Mouse (Mus musculus): ENCODE results near the gene Npnt. TPM values are rescaled to one million over a fixed set of nuclear protein-coding genes. Genes with fewer than 3 reads are reported as not detected.

Npnt gene
- polyA plus RNA-seq, 1 experiment from 2014 or later: 21.8 TPM

GRCm38 (mm10) chr3:132876933-132877676 lies 73.0 kb downstream of the Npnt start:
- WGBS: 41% methylated on average over 10 of the region's 10 CpGs

GRCm38 (mm10) chr3:132876011-132876708 lies 73.9 kb downstream of the Npnt start:
- no peak overlapping the region for H3K9ac ChIP-seq (ENCODE audit: low read length)
- H3K4me2 ChIP-seq (ENCODE audit: low read length): no peak overlapping the region
- WGBS: 57% methylated on average over 14 of the region's 14 CpGs
- H3K27me3 ChIP-seq (ENCODE audit: control insufficient read depth, insufficient read depth, low read length): no peaks in the 10 kb centered on the region
- no peaks in the 10 kb centered on the region for H3K36me3 ChIP-seq (ENCODE audit: control insufficient read depth, insufficient read depth, low read length)
- no peaks in the 10 kb centered on the region for H3K9me3 ChIP-seq (ENCODE audit: control insufficient read depth, low read length)
- H3K4me1 ChIP-seq (ENCODE audit: control insufficient read depth in 2 of 2, insufficient read depth in 2 of 2, low read length in 2 of 2): peaks cover 9 to 21% of the 10 kb centered on the region in 2 experiments; a peak in 3 of 4 replicates
- H3K4me3 ChIP-seq (ENCODE audit: control insufficient read depth in 1 of 2, insufficient read depth in 1 of 2, low read depth in 1 of 2, low read length in 2 of 2): no peak overlapping the region
- no peak overlapping the region for H3K27ac ChIP-seq (replicated peaks in 1 of 2; ENCODE audit: control insufficient read depth in 1 of 2, insufficient read depth in 1 of 2, low read depth in 2 of 2, low read length in 2 of 2)
- no peak for ATAC-seq (ENCODE audit: insufficient number of reproducible peaks, insufficient read depth, low FRiP score, low read depth)

More at GRCm38 (mm10) chr3:132876933-132877676, 73.0 kb downstream of the Npnt start:
- ATAC-seq (ENCODE audit: insufficient number of reproducible peaks, insufficient read depth, low FRiP score, low read depth): no peak
- no peaks in the 10 kb centered on the region for H3K27me3 ChIP-seq (ENCODE audit: control insufficient read depth, insufficient read depth, low read length)
- no peak overlapping the region for H3K4me3 ChIP-seq (ENCODE audit: control insufficient read depth in 1 of 2, insufficient read depth in 1 of 2, low read depth in 1 of 2, low read length in 2 of 2)
- no peaks in the 10 kb centered on the region for H3K36me3 ChIP-seq (ENCODE audit: control insufficient read depth, insufficient read depth, low read length)
- no peak overlapping the region for H3K9ac ChIP-seq (ENCODE audit: low read length)
- no peaks in the 10 kb centered on the region for H3K9me3 ChIP-seq (ENCODE audit: control insufficient read depth, low read length)
- peaks cover 4 to 17% of the 10 kb centered on the region in 2 experiments; a peak in 1 of 4 replicates for H3K4me1 ChIP-seq (ENCODE audit: control insufficient read depth in 2 of 2, insufficient read depth in 2 of 2, low read length in 2 of 2)
- H3K27ac ChIP-seq (replicated peaks in 1 of 2; ENCODE audit: control insufficient read depth in 1 of 2, insufficient read depth in 1 of 2, low read depth in 2 of 2, low read length in 2 of 2): 0 out of 4 replicates have a peak overlapping the region, but pooled peaks of 1 of the 2 experiments have one; percentile 18
- H3K4me2 ChIP-seq (ENCODE audit: low read length): 0 out of 2 replicates have a peak overlapping the region, but pooled peaks have one; percentile 6

GRCm38 (mm10) chr3:132873251-132873650 lies 76.8 kb downstream of the Npnt start:
- ATAC-seq (ENCODE audit: insufficient number of reproducible peaks, insufficient read depth, low FRiP score, low read depth): no peak

GRCm38 (mm10) chr3:132871318-132871904 lies 78.7 kb downstream of the Npnt start:
- Histone ChIP-seq H3K27ac (replicated peaks in 1 of 2; ENCODE audit: control insufficient read depth in 1 of 2, insufficient read depth in 1 of 2, low read depth in 2 of 2, low read length in 2 of 2) (0 out of 4 replicates have a peak overlapping the region, but pooled peaks of 1 of the 2 experiments have one; percentile 9), H3K4me2 (ENCODE audit: low read length) (no peak overlapping the region), H3K36me3 (ENCODE audit: control insufficient read depth, insufficient read depth, low read length) (no peaks in the 10 kb centered on the region), H3K9me3 (ENCODE audit: control insufficient read depth, low read length) (no peaks in the 10 kb centered on the region), H3K27me3 (ENCODE audit: control insufficient read depth, insufficient read depth, low read length) (no peaks in the 10 kb centered on the region), H3K4me1 (ENCODE audit: control insufficient read depth in 2 of 2, insufficient read depth in 2 of 2, low read length in 2 of 2) (peaks cover 12 to 17% of the 10 kb centered on the region in 2 experiments; a peak in 3 of 4 replicates), H3K4me3 (ENCODE audit: control insufficient read depth in 1 of 2, insufficient read depth in 1 of 2, low read depth in 1 of 2, low read length in 2 of 2) (no peak overlapping the region), H3K9ac (ENCODE audit: low read length) (no peak overlapping the region)
- 56% methylated on average over 9 of the region's 9 CpGs for WGBS
- ATAC-seq (ENCODE audit: insufficient number of reproducible peaks, insufficient read depth, low FRiP score, low read depth): no peak

More at GRCm38 (mm10) chr3:132873251-132873650, 76.8 kb downstream of the Npnt start:
- H3K4me2 ChIP-seq (ENCODE audit: low read length): no peak overlapping the region
- H3K9me3 ChIP-seq (ENCODE audit: control insufficient read depth, low read length): no peaks in the 10 kb centered on the region
- H3K4me1 ChIP-seq (ENCODE audit: control insufficient read depth in 2 of 2, insufficient read depth in 2 of 2, low read length in 2 of 2): peaks cover 13 to 30% of the 10 kb centered on the region in 2 experiments; a peak in 3 of 4 replicates
- H3K27ac ChIP-seq (replicated peaks in 1 of 2; ENCODE audit: control insufficient read depth in 1 of 2, insufficient read depth in 1 of 2, low read depth in 2 of 2, low read length in 2 of 2): no peak overlapping the region
- H3K4me3 ChIP-seq (ENCODE audit: control insufficient read depth in 1 of 2, insufficient read depth in 1 of 2, low read depth in 1 of 2, low read length in 2 of 2): no peak overlapping the region
- H3K9ac ChIP-seq (ENCODE audit: low read length): no peak overlapping the region
- WGBS: 44% methylated on average over 6 of the region's 6 CpGs
- H3K27me3 ChIP-seq (ENCODE audit: control insufficient read depth, insufficient read depth, low read length): no peaks in the 10 kb centered on the region
- H3K36me3 ChIP-seq (ENCODE audit: control insufficient read depth, insufficient read depth, low read length): no peaks in the 10 kb centered on the region

- Histone ChIP-seq H3K27me3 (ENCODE audit: control insufficient read depth, insufficient read depth, low read length) (no peaks in the 10 kb centered on the region), H3K4me3 (ENCODE audit: control insufficient read depth in 1 of 2, insufficient read depth in 1 of 2, low read depth in 1 of 2, low read length in 2 of 2) (no peak overlapping the region), H3K9me3 (ENCODE audit: control insufficient read depth, low read length) (no peaks in the 10 kb centered on the region), H3K27ac (replicated peaks in 1 of 2; ENCODE audit: control insufficient read depth in 1 of 2, insufficient read depth in 1 of 2, low read depth in 2 of 2, low read length in 2 of 2) (no peak overlapping the region), H3K4me1 (ENCODE audit: control insufficient read depth in 2 of 2, insufficient read depth in 2 of 2, low read length in 2 of 2) (peaks cover 8 to 16% of the 10 kb centered on the region in 2 experiments; a peak in 3 of 4 replicates), H3K9ac (ENCODE audit: low read length) (no peak overlapping the region), H3K4me2 (ENCODE audit: low read length) (no peak overlapping the region), H3K36me3 (ENCODE audit: control insufficient read depth, insufficient read depth, low read length) (no peaks in the 10 kb centered on the region)
- ATAC-seq (ENCODE audit: insufficient number of reproducible peaks, insufficient read depth, low FRiP score, low read depth): no peak
- WGBS: 77% methylated on average over 6 of the region's 6 CpGs
Observed at GRCm38 (mm10) chr3:132870079-132870478, 80.0 kb downstream of the Npnt start.

GRCm38 (mm10) chr3:132868838-132869237 lies 81.3 kb downstream of the Npnt start:
- ATAC-seq (ENCODE audit: insufficient number of reproducible peaks, insufficient read depth, low FRiP score, low read depth): no peak
- peaks cover 8 to 16% of the 10 kb centered on the region in 2 experiments; a peak in 3 of 4 replicates for H3K4me1 ChIP-seq (ENCODE audit: control insufficient read depth in 2 of 2, insufficient read depth in 2 of 2, low read length in 2 of 2)
- H3K27ac ChIP-seq (replicated peaks in 1 of 2; ENCODE audit: control insufficient read depth in 1 of 2, insufficient read depth in 1 of 2, low read depth in 2 of 2, low read length in 2 of 2): no peak overlapping the region
- no peaks in the 10 kb centered on the region for H3K27me3 ChIP-seq (ENCODE audit: control insufficient read depth, insufficient read depth, low read length)
- no peak overlapping the region for H3K9ac ChIP-seq (ENCODE audit: low read length)
- 37% methylated on average over 2 of the region's 2 CpGs for WGBS
- H3K36me3 ChIP-seq (ENCODE audit: control insufficient read depth, insufficient read depth, low read length): no peaks in the 10 kb centered on the region
- H3K4me2 ChIP-seq (ENCODE audit: low read length): no peak overlapping the region
- no peaks in the 10 kb centered on the region for H3K9me3 ChIP-seq (ENCODE audit: control insufficient read depth, low read length)
- H3K4me3 ChIP-seq (ENCODE audit: control insufficient read depth in 1 of 2, insufficient read depth in 1 of 2, low read depth in 1 of 2, low read length in 2 of 2): no peak overlapping the region

GRCm38 (mm10) chr3:132866984-132867383 lies 83.1 kb downstream of the Npnt start:
- Histone ChIP-seq H3K9ac (ENCODE audit: low read length) (no peak overlapping the region), H3K9me3 (ENCODE audit: control insufficient read depth, low read length) (no peaks in the 10 kb centered on the region), H3K4me1 (ENCODE audit: control insufficient read depth in 2 of 2, insufficient read depth in 2 of 2, low read length in 2 of 2) (peaks cover 8 to 14% of the 10 kb centered on the region in 2 experiments; a peak in 3 of 4 replicates), H3K4me3 (ENCODE audit: control insufficient read depth in 1 of 2, insufficient read depth in 1 of 2, low read depth in 1 of 2, low read length in 2 of 2) (no peak overlapping the region), H3K27ac (replicated peaks in 1 of 2; ENCODE audit: control insufficient read depth in 1 of 2, insufficient read depth in 1 of 2, low read depth in 2 of 2, low read length in 2 of 2) (no peak overlapping the region), H3K4me2 (ENCODE audit: low read length) (no peak overlapping the region), H3K36me3 (ENCODE audit: control insufficient read depth, insufficient read depth, low read length) (no peaks in the 10 kb centered on the region), H3K27me3 (ENCODE audit: control insufficient read depth, insufficient read depth, low read length) (no peaks in the 10 kb centered on the region)
- WGBS: 77% methylated on average over 3 of the region's 3 CpGs
- ATAC-seq (ENCODE audit: insufficient number of reproducible peaks, insufficient read depth, low FRiP score, low read depth): no peak

All from heart, embryonic 14.5 days (tissue).